Mouse (Mus musculus) thymus, adult 18-20 months (tissue): ENCODE data around the gene Ubash3b.

Source experiments
- DNase-seq, 2 experiments: peaks; one replicate each; pipeline ENCODE4 v3.0.0; 2022; ENCODE audit warnings: mixed read lengths in 2 of 2

The Ubash3b gene

GRCm38 (mm10) chr9:41161413-41161812 is at the start of gene Ubash3b:
TSS of gene Ubash3b (minus strand) at chr9:41161697.
- DNase-seq: no peak

- peak; percentile 82 to 89 for DNase-seq
Observed at GRCm38 (mm10) chr9:41207130-41208104, 45.9 kb upstream of the Ubash3b start.

GRCm38 (mm10) chr9:41206717-41207116 is 45.2 kb upstream of the Ubash3b start:
- no peak for DNase-seq

GRCm38 (mm10) chr9:41205267-41205666 is 43.8 kb upstream of the Ubash3b start:
- DNase-seq: no peak

- DNase-seq: no peak
Observed at GRCm38 (mm10) chr9:41199456-41200252, 38.2 kb upstream of the Ubash3b start.

GRCm38 (mm10) chr9:41198501-41199265 is 37.2 kb upstream of the Ubash3b start:
- no peak for DNase-seq

GRCm38 (mm10) chr9:41195742-41196311 is 34.3 kb upstream of the Ubash3b start:
- no peak for DNase-seq

- DNase-seq: no peak
Observed at GRCm38 (mm10) chr9:41191651-41192210, 30.2 kb upstream of the Ubash3b start.

- peak; percentile 25 to 39 for DNase-seq
Observed at GRCm38 (mm10) chr9:41190745-41191482, 29.4 kb upstream of the Ubash3b start.

GRCm38 (mm10) chr9:41187939-41188338 is 26.4 kb upstream of the Ubash3b start:
- DNase-seq: no peak

GRCm38 (mm10) chr9:41187498-41187897 is 26.0 kb upstream of the Ubash3b start:
- DNase-seq: no peak

GRCm38 (mm10) chr9:41185331-41185730 is 23.8 kb upstream of the Ubash3b start:
- no peak for DNase-seq

- DNase-seq: peak in 1 of 2 experiments; percentile 33
Observed at GRCm38 (mm10) chr9:41182550-41182949, 21.1 kb upstream of the Ubash3b start.

GRCm38 (mm10) chr9:41181803-41182202 is 20.3 kb upstream of the Ubash3b start:
- no peak for DNase-seq

- no peak for DNase-seq
Observed at GRCm38 (mm10) chr9:41181372-41181771, 19.9 kb upstream of the Ubash3b start.

- no peak for DNase-seq
Observed at GRCm38 (mm10) chr9:41179056-41179455, 17.6 kb upstream of the Ubash3b start.

GRCm38 (mm10) chr9:41173158-41173557 is 11.7 kb upstream of the Ubash3b start:
- no peak for DNase-seq

- DNase-seq: no peak
Observed at GRCm38 (mm10) chr9:41172426-41172825, 10.9 kb upstream of the Ubash3b start.

- DNase-seq: no peak
Observed at GRCm38 (mm10) chr9:41170026-41170425, 8.5 kb upstream of the Ubash3b start.

- DNase-seq: no peak
Observed at GRCm38 (mm10) chr9:41168656-41169055, 7.2 kb upstream of the Ubash3b start.

GRCm38 (mm10) chr9:41168206-41168605 is 6.7 kb upstream of the Ubash3b start:
- DNase-seq: no peak
